Mouse (Mus musculus) spleen, adult 12 weeks (tissue): ENCODE data around the gene Morn5.

ENCODE experiments used
- DNase-seq: peaks from one replicate; pipeline ENCODE4 v3.0.0; 2022; ENCODE audit warnings: low spot score

The Morn5 gene

DNA sequence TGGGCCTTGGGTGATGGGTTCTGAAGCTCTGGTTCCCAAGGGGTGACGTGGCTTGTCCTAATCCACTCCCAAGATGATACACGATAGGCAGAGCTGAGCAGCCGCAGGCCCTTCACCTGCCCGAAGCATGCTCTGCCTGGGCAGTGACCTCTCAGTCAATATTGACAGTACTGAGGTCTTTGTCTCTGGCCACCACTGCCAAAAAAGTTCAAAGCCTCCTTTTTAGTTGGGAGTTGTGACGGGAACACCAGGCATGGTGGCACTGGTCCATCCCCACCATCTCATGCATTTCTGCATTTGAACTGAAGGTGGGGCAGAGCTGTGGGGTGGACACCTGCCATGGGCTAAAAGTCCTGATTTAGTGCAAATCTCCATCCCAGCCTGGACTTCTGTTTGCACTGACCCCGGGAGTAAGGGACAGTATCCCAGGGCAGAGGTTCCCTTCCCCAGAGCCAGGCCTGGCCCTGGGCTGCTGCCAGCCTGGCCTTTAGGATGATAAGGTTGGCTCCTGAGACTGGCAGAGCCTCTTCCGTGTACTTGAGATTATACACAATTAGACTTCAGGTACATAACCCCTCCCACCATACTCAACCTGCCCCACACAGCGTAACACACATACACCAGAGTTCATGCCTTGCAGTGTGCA lies 22.5 kb downstream of the Morn5 start:
- DNase-seq, result no peak

DNA sequence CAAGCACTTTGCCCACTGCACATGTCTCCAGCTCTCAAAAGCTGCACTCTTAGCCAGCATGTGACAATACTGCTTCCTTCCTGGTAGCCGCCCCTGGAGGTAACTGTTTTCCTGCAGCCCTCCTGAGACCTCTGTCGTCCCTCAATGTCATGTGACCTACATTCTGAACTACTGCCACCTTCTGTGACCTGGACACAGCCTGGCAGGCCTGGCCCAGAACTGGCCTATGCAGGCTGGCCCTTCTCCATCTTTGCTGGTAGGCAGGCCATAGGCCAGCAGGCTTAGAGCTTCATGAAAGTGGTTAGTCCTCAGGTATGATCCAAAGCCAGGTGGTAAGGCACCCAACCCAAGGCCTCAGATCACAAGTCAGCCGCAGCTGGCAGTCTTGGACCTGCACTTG lies 24.5 kb downstream of the Morn5 start:
- no peak for DNase-seq

DNA sequence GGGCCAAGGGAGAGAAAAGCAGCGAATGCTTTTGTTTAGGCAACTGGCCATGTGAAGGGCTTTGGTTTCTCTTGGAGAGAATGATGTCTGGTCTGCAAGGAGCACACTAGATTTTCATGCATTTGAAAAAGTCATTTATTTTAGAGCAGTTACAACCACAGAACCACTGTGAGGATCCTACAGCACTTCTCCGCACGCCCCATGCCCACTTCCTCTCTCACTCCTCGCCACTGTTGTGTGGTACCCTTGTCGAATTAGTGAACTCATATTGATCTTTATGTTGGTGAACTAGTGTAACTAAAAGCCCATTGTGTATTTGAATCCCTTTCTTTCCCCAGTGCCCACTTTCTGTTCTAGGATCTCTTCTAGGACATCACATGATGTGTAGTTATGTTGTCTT lies 26.0 kb downstream of the Morn5 start:
- DNase-seq, result no peak

DNA sequence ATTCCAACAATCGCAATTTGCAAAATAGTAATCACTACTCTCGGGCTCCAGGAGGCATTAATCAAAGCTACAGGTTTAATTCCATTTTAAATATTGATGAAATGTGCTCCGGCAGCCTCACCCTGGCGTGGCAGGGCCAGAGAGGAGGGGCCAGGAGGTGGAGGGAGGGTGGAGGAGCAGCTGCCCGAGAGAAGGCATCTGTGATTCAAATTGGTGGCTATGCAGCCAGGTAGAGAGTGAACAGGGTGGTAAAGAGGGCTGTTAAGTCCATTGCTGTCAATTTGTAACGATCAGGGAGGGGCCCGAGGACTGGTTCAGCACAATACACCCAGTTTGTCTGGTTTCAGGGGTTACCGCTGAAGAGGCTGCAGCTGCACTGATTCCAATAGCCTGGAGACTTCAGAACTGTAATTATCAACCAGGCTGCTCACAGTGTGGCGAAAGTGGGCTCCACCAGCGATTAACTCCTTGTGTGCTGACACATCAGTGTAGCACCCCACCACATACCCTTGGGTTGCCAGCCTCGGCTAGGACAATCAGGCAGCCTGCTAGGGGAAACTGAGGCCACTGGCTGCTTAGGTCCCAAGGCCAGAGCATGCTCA lies 28.0 kb downstream of the Morn5 start:
- no peak for DNase-seq

DNA sequence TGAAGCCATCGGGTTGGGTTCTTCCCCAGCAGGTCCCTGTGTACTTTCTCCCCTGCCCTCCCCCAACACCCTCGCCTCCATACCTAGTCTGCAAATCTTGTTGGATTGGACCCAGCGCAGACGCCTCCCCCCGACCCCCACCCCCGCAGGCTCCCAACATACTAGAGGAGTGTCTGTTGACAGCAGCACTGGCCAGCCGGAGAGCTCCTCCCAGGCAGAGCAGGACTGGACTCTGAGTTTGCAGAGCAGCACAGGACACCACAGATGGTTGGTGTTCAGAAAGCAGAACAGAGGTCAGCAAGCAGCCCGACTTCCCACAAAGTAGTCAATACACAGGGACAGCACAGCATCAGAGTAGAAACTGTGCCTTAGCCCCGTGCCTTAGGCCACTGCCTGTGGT lies 32.2 kb downstream of the Morn5 start:
- DNase-seq, result no peak

DNA sequence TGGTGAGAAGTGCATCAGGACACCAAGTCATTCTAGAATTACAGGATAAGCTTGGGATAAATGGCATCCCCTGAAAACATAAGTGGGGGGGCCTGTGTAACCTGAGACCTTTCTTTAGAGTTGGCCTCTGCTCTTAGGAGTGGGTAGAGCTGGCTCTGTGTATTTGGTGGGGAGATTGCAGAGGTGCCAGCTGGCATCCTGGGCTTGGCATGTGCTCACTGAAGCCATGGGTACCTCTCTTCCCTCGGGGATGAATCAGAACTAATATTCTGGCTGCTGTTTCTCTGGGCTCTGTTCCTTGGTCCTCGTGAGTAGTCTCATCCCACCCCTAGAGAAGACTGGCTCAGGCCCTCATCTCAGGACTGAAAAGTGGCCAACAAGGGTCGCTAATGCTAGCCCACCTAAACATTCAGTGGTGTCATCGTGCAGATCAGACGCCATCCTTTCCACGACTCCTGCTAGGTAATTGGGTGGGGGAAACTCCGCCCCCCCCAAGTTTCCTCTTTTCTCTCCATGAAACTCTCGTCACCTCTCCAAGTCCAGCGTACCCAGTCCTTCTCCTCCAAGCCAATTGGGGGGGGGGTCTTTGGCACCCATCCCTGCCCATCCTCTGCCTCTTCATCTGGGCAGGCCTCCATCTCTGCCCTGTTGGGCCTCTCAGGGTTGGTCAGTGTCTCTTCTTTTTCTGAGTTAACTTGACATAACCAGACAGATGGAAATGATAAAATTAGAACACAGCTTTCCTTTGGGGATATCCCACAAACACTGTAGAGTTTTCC lies 33.7 kb downstream of the Morn5 start:
- DNase-seq, result no peak

DNA sequence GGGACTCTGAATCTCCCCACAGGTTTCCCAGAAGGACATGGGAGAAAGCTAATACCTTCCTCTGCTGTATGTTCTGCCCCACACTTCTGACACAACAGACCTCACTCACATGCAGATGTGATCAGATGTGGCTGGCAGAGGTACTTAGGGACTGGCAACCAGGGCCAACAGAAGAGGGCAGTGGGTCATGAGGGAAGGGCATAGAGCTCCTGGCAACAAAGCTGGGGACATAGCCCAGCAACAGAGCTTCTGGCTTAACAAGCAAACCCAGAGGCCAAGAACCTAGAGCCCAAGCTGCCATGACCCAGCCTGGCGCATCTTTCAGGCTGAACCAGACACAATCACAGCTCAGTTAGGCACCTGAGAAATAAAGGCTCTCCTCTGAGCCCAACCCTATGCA lies 35.8 kb downstream of the Morn5 start:
- no peak for DNase-seq

DNA sequence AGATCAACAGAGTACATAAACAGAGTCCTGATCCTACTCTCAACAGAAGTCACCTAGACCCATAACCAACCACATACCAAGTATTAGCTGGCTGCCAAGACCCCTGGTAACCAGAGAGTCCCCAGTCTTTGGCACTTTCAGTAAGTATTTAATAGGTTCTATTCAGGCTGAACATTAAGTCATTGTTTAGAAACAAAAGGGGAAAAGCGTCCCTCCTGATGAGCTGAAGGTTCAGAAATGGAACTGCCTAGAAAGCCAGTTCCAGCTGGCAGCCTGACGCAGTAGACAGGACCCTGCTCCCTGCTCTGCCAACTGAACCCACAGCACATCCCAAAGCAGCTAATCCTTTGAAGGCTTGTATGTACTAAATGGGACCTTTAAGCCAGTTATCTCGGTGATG lies 39.9 kb downstream of the Morn5 start:
- DNase-seq, result no peak

DNA sequence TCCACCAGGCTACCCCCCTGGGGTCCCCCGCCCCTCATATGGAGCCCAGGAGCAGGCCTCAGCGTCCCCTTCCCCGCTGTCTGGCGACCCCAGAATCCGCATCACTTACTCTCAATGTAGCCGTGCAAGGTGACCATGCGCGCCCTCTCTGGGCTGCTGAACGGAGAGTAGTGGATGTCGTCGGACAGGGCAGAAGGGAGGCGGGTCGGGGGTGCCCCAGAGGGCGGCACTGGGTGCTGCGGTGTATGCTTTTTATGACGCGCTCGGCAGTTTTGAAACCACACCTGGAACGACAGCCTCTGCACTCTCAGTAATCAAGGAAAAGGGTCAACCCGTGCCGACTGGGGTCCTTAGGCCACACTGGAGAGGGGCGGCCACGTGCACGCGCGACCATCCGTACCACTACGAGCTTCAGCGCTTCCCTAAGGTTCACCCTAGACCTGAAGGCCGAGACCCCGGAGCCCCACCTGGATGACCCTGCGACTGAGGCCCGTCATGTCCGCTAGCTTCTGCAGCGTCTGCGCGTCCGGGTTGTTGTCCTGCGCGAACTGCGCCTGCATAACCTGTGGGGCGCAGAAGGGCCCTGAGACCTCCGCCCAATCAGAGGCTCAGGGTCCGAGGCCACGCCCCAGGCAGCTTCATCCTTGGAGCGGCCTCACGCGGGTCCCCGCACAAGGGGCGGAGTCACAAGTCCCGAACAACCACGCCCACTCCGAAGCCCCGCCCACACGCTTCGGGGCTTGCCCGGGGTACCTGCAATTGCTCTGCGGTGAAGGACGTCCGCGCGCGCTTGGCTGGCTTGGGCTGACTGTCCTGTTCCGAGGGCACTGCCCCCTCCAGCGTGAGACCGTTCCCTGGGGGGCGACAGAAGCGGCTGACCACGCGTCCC lies 41.8 kb downstream of the Morn5 start:
- peak; percentile 37 for DNase-seq

DNA sequence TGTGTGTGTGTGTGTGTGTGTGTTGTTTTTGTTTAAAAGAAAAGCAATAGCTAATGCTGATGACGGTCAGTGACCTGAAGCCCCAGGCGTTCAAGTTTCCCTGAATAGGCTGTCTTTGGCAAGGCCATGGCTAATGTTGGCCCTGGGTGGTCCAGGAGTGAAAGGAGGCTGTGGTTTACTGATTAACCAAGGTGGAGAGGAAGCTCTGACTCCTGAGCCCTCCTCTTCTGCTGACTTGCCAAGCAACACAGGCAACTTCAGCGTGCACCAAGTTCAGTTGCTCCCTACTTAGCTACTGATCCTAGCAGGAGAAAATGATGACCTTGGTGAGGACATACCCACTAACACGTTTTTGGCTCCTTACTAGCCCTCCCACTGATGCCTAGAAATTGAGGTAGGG lies 43.5 kb downstream of the Morn5 start:
- DNase-seq, result no peak

DNA sequence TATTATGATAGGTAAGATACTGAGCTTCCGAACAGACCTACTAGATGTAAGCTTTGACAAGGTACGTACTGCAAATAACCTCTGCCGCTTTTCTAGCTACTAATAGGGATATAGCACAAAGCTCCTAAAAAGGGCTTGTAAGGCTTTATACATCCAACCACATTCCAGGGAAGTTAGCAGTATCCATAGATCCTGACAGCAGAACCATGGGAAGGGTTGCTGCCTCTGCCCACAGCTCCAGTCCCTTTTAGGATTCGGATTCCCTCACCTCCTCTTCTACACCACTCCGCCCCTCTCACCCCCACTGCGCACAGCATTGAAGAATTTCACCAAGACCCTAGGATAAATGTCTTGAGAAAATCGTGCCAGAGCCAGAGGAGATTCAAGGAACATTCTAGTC lies 44.0 kb downstream of the Morn5 start:
- no peak for DNase-seq

DNA sequence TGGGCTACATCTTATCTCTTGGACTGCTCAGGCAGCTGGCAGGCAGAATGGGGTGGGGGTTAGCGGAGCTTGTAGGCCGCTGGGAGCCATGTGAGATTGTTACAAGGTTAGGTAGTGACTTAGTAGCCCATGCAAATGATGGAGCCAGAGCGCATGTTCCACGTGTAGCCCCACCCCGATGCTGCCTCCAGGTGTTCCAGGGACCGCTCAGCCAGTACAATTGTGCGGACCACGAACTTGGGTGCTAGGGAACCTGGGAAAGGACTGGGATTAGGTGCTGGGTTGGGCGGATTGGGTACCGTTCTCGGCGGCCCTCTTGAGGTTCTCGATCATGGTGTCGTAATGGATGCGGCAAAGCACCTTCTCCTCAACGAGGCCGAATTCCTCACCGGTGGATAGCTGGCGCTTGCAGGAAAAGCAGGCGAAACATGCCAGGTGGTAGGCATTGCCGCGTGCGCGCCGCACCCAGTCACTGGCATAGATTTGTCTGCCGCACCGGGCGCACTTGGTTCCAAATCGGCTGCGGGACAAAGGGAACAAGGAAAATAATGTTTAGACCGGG lies 44.7 kb downstream of the Morn5 start:
- no peak for DNase-seq

DNA sequence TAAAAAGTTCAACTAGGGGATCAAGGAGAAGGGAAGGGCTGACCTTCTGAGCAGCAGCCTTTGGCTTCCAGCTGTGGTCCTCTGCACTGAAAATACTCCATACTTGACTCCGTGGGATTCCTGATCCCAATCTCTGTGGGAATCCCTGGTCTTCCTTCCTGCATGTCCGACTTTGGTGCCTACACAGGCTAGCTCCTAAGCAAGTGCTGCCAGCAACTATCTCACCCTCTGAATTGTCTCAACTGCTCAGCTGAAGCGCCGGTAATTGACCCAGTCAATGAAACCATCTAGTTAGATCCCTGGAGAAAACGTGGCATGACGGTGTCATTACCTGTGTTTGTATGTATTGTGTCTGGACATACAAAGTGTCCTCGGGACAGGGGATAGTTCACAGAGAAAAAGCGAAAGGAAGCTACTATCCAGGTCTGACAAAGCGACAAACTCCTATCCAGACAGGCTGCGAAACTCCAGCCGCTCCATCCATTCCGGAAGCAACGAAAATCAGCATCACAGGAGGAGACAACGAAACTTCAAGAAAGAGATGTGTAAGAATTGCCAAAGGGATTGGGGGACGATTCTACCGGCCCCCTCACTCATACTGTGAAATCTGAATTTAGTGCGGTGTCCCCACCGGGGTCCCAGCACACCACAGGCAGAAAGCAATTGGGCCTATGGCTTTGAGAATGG lies 48.0 kb downstream of the Morn5 start:
- no peak for DNase-seq

DNA sequence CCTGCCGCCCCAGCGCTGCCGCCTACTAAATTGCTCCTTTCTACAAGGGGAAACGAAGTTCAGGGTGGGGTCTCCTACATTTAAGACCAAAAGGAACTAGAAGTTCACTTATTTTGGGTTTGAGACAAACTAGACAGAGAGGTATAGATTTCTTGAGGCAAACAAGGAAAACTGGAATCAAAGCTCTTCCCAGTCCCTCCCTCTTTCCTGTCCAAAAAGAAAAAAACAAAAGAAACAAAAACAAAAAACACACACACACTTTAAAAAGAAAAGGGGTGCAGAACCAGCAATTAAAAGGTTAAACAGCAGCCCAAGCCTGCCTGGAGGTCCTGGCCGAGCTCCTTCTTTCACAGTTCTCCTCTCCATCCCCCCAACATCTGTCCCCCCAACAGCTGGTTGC lies 48.8 kb downstream of the Morn5 start:
- no peak for DNase-seq

DNA sequence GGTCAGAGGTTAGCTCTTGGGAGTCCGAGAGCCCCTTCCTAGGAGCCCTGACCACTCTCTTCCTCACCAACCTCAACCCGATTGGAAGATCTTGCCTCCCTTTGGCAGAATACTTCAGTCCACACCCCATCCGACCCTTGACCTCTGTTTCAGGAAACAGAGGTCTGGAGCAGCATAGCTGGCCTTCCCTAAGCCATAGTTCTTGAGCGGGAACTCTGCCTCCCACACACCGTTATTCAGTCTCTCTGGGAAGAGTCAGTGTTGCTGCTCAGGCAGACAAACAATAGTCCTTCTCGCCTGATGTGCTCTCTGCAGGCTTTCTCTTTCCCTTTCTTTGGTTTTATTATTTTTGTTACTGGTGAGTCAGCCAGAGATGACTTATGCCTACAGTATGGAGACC lies 50.5 kb downstream of the Morn5 start:
- no peak for DNase-seq

DNA sequence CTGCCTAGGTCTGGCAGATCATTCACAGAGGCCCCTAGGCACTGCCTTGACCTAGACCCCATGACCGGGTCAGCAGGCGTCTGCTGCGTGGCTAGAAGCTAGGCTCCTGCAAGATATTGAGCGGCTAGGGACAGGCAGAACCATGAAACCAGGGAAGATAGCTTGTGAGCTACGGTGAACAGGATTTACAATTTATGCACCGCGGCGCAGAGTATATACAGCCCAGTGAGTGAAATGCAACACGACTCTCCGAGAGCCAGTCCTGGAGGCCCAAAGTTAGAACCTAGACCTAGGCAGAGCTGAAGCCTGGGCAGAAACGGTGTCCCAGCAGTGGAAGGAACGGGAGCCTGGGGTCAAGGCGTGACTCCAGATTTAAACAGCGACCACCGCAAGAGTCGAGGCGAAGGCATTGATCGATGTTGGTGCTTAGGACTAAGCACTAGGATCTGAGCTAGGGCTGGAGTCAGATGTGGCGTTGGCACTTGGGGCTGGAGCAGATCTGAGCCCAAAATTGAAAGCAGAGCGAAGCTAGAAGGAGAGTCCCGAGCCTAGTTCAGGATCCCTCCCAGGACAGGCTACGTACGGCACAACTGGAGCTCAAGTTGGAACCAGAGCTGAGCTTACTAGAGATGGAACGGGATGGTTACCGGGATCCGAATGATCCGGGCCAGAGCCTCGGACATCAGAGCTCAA lies 52.8 kb downstream of the Morn5 start:
- DNase-seq, result no peak

DNA sequence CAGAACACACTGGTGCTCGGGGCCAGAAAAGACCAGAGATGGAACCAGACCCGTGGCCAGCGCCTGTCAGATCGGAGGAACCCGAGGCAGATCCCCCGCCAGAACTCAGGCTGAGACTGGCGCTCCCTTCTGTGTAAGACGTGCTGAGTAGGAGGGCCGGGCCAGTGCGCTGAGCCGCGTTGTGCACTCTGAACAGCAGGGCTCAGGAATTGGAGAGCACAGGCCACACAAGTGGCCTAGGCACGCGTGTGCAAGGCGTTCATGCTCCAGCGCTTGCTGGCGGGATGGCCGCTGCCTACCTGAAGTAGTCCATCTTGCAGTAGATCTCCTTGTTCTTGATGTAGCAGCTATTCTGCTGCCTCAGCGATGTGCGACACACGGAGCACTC lies 53.3 kb downstream of the Morn5 start:
- DNase-seq, result no peak

DNA sequence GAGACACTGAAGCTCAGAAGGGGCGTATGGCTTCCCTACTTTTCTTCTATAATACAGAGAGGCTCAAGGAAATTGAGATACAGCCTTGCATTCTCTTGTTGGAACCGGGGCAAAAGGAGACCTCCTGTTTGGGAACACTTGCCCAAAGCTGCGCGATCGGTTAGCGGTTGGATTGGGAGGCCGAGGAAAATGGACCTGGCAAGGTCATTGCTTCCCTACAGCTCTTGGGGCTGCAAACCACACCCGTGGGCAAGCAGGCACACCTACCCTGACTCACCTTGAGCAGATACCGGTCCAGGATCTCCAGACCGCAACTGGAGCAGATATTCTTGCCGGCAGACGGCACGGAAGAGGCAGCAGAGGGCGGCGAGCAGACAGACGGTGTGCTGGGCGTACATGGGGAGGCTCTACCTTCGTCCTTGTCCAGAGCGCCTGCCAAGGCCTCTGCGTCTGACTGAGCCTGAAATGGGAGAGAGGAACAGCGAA lies 53.9 kb downstream of the Morn5 start:
- no peak for DNase-seq

DNA sequence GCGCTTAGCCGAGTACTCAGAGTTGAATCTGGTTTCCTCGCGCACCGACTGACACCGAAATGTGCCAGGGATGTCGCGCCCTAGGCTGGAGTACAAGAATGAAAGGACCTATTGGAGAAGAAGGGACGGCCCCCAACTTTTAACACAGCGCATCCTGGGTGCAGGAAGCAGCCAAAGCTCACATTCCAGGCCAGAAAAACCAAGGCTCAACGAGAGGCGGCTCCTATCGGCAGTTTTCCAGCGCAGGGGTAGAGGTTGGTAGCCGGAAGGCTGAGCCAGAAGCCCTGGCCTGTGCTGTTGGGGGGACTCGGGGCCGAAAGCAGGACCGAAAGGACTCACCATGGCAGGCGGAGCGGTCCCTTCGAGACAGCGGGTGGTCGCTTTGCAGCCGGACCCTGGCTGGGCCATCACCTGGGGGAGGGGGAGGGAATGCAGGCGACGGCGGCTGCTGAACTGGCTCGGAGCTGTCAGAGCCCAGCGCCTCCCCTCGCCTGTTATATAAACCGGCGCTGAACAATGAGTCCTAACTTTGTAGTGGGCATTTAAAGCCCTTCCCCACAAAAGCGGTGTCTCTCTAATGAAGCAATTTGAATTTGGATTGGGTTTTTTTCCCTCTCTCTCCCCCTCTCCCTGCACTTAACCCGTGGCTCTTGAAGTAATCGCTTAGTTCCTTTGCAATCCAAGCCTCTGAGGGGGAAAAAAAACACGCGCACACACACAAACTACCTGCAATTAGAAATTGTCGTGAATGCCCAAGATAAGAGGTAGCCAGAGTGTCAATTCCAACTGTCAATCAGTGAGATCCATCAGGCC lies 54.5 kb downstream of the Morn5 start:
- DNase-seq, result no peak

DNA sequence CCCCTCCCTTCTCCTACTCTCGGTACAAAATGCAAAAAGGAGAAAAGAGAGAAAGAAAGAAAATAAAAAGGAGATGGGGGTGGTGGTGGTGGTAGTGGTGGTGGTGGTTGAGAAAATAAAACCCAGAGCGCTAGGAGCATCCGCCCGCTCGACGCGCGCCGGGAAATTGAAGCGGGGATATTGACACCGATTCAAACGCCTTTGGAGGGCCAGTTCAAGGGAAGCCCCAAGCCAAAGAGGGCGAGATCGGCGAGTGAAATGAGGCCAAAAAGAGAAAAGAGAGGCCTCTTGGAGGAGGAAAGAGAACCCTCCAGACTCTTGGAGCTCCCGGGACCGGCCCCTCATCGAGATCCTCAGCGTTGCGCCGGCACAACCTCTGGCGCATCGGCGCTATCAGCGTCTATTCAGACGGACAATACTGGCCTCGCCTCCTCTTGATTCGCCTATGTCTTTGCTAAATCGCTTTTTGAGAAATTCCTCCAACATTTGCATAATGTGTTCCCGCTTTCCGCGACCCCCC lies 55.2 kb downstream of the Morn5 start:
- no peak for DNase-seq
